Mouse (Mus musculus): Measurements from ENCODE around the gene Gmip. TPM values are rescaled to one million over a fixed set of nuclear protein-coding genes. Genes with fewer than 3 reads are reported as not detected.

The Gmip gene
- polyA plus RNA-seq, 1 experiment from 2014 or later, result 7.5 TPM

DNA sequence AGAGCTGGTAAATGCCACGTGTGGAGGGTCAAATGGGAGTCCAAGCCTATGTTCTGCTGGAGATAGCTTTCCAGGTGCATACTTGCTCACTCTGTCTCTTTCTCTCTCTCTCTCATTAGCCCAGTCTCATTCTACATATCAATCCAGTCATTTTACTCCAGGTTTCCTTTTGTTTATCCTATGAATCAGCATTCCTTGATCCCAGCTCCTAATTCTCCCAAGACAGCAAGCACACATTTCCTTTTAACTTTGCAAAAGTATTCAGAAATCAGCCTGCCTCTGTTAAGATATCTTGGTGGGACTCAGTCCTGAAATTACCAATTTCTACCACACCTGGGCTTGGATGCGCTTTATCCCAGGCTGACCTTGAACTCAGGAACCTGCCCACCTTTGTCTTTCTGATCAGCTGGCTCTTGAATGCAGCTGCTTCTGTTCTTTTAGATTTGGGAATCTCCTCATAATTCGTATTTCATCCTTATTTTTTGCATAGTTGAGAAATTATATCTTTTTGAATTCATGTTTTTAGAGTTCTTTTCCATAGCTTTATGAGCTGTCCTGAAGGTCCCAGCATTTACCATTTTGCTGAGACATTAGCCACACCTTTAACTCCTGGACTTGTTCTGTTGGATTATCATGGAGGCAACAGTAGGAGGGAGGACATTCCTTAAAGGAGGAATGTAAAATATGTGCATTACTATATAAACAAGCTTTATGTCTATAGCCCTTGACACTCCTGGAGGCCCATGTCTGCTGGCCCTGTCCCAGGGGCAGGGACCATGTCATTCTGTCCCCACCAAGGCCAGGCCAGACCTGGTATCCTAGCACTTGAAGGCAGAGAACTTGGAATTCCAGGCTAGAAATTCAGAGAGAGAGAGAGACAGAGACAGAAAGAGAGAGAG, 38.9 kb downstream of the Gmip start:
- no peak for TF ChIP-seq CTCF (IDR thresholded peaks at IDR 0.05; ENCODE audit: low read depth)
- H3K9ac ChIP-seq (ENCODE audit: low read depth, low read length), result no peak overlapping the region
- 65% methylated on average over 3 of the region's 3 CpGs for WGBS
- no peak for ATAC-seq
- no peak overlapping the region for H3K4me2 ChIP-seq (replicated peaks; ENCODE audit: low read depth)
- H3K9me3 ChIP-seq (ENCODE audit: control insufficient read depth), result no peaks in the 10 kb centered on the region
- H3K36me3 ChIP-seq (ENCODE audit: control insufficient read depth, insufficient read depth), result no peaks in the 10 kb centered on the region
- no peak overlapping the region for H3K4me3 ChIP-seq (ENCODE audit: low read depth, low read length)
- no peak overlapping the region for H3K27ac ChIP-seq (ENCODE audit: low read depth, low read length)
- H3K4me1 ChIP-seq (replicated peaks; ENCODE audit: control insufficient read depth, insufficient read depth, low read length), result no peaks in the 10 kb centered on the region
- H3K27me3 ChIP-seq (replicated peaks; ENCODE audit: control insufficient read depth, insufficient read depth, low read length), result no peaks in the 10 kb centered on the region

DNA sequence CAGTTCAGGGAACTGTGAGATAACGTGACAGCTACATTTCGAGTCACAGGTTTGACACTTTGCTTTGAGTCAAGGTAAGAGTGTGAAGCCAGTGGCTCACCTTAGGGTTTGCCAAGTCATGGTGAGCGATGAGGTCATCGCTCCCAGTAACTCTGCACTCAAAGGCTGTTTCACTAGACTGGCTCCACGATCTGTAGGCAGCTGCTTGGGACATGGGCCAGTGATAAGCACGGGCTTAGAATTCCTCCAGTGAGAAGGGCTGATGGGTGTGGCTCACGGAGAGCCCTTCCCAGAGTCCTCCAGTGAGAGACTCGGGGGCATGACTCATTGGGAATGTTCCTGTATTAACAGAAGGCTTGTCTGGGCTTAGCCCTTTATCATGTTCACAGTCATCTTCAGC, 40.5 kb downstream of the Gmip start:
- peak; percentile 93 for ATAC-seq
- Histone ChIP-seq H3K9me3 (ENCODE audit: control insufficient read depth) (no peaks in the 10 kb centered on the region), H3K36me3 (ENCODE audit: control insufficient read depth, insufficient read depth) (no peaks in the 10 kb centered on the region), H3K4me3 (ENCODE audit: low read depth, low read length) (no peak overlapping the region), H3K4me1 (replicated peaks; ENCODE audit: control insufficient read depth, insufficient read depth, low read length) (no peaks in the 10 kb centered on the region), H3K27me3 (replicated peaks; ENCODE audit: control insufficient read depth, insufficient read depth, low read length) (no peaks in the 10 kb centered on the region), H3K4me2 (replicated peaks; ENCODE audit: low read depth) (no peak overlapping the region), H3K9ac (ENCODE audit: low read depth, low read length) (no peak overlapping the region), H3K27ac (ENCODE audit: low read depth, low read length) (no peak overlapping the region)
- TF ChIP-seq CTCF (IDR thresholded peaks at IDR 0.05; ENCODE audit: low read depth), result no peak
- 49% methylated on average over 8 of the region's 8 CpGs for WGBS

DNA sequence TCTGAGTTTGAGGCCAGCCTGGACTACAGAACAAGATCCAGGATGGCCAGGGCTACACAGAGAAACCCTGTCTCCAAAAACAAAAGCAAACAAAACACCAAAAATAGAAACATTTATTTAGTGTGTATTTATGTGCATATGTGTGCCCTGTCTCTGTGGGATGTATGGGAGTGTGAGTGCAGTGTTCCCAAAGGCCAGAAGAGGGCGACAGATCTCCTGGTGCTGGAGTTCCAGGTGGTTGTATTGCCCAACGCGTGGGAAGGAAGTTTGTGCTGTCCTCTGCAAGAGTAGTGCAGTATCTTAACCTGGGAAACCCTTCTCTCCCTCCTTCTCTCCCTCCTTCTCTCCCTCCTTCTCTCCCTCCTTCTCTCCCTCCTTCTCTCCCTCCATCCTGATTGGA, 41.4 kb downstream of the Gmip start:
- 44% methylated on average over 3 of the region's 3 CpGs for WGBS
- peak; percentile 67 for TF ChIP-seq CTCF (IDR thresholded peaks at IDR 0.05; ENCODE audit: low read depth)
- Histone ChIP-seq H3K27me3 (replicated peaks; ENCODE audit: control insufficient read depth, insufficient read depth, low read length) (no peaks in the 10 kb centered on the region), H3K9me3 (ENCODE audit: control insufficient read depth) (no peaks in the 10 kb centered on the region), H3K4me3 (ENCODE audit: low read depth, low read length) (no peak overlapping the region), H3K27ac (ENCODE audit: low read depth, low read length) (no peak overlapping the region), H3K9ac (ENCODE audit: low read depth, low read length) (no peak overlapping the region), H3K4me1 (replicated peaks; ENCODE audit: control insufficient read depth, insufficient read depth, low read length) (no peaks in the 10 kb centered on the region), H3K36me3 (ENCODE audit: control insufficient read depth, insufficient read depth) (no peaks in the 10 kb centered on the region), H3K4me2 (replicated peaks; ENCODE audit: low read depth) (no peak overlapping the region)
- ATAC-seq, result no peak

DNA sequence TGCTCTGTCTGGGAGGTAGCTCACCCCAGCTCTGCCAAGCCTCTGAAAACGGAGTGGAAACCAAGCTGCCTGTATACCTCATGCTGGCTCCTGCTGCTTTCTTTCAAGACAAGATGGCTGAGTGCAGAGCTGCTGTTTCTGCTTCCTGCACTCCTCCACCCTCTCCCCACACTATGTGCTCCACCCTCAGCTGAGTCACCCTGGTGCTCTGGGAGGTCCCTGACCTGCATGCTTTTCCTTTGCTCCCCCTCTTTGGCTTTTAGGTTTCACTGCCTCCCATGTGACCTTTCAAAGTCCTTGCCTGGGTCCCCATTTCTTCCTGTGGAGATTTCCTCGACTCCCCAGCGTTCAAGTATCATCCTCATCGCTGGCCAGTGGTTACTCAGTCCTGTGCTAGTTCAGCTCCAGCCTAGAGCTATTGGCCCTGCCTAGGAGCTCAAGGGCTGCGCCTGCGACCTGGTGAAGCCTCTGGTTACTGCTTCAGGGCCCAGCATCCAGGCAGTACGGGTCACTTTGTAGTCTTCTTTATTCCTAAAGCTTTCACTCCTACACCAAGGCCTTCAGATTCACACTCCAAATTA, 42.5 kb downstream of the Gmip start:
- H3K27me3 ChIP-seq (replicated peaks; ENCODE audit: control insufficient read depth, insufficient read depth, low read length), result no peaks in the 10 kb centered on the region
- H3K4me2 ChIP-seq (replicated peaks; ENCODE audit: low read depth), result no peak overlapping the region
- no peaks in the 10 kb centered on the region for H3K36me3 ChIP-seq (ENCODE audit: control insufficient read depth, insufficient read depth)
- no peak for ATAC-seq
- no peaks in the 10 kb centered on the region for H3K9me3 ChIP-seq (ENCODE audit: control insufficient read depth)
- 76% methylated on average over 7 of the region's 7 CpGs for WGBS
- H3K4me3 ChIP-seq (ENCODE audit: low read depth, low read length), result no peak overlapping the region
- no peak for TF ChIP-seq CTCF (IDR thresholded peaks at IDR 0.05; ENCODE audit: low read depth)
- no peak overlapping the region for H3K9ac ChIP-seq (ENCODE audit: low read depth, low read length)
- H3K4me1 ChIP-seq (replicated peaks; ENCODE audit: control insufficient read depth, insufficient read depth, low read length), result no peaks in the 10 kb centered on the region
- no peak overlapping the region for H3K27ac ChIP-seq (ENCODE audit: low read depth, low read length)

DNA sequence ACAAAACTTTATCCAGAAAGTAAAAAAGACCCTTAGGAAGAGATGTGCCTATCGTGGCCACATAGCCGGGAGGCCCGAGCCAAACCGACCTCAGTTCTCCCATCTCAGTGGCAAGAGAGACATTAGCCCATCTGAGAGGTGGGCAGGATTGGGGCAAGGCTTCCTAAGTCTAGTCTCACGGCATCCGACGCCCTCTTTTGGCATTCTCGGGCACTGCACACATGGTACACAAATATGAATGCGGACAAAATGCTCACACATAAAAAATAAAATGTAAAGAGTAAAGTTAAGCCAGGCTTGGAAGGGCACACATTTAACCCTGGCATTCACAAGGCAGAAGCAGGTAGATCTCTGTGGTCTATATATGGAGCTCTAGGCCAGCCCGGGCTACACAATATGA, 45.4 kb downstream of the Gmip start:
- no peak for ATAC-seq
- Histone ChIP-seq H3K27me3 (replicated peaks; ENCODE audit: control insufficient read depth, insufficient read depth, low read length) (no peaks in the 10 kb centered on the region), H3K4me3 (ENCODE audit: low read depth, low read length) (no peak overlapping the region), H3K4me1 (replicated peaks; ENCODE audit: control insufficient read depth, insufficient read depth, low read length) (no peaks in the 10 kb centered on the region), H3K9me3 (ENCODE audit: control insufficient read depth) (no peaks in the 10 kb centered on the region), H3K36me3 (ENCODE audit: control insufficient read depth, insufficient read depth) (no peaks in the 10 kb centered on the region), H3K4me2 (replicated peaks; ENCODE audit: low read depth) (no peak overlapping the region), H3K27ac (ENCODE audit: low read depth, low read length) (no peak overlapping the region), H3K9ac (ENCODE audit: low read depth, low read length) (no peak overlapping the region)
- no peak for TF ChIP-seq CTCF (IDR thresholded peaks at IDR 0.05; ENCODE audit: low read depth)
- 91% methylated on average over 10 of the region's 10 CpGs for WGBS

DNA sequence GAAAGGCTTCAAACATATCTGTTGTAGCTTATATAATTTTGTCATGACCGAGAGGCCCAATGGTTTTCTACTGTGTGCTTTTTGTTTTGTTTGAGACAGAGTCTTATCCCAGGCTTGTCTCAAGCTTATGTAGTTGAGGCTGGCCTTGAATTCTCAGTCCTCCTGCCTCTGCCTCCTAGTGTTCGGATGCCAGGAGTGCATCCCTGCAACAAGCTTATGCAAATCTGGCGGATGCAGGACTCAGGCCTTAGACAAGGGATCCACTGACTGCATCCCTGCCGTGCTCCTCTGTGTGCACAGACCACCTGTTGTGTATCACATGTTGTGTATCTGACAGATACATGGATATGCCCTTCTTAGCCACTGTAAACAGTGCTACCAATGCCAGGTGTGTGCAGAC, 52.3 kb downstream of the Gmip start:
- Histone ChIP-seq H3K27me3 (replicated peaks; ENCODE audit: control insufficient read depth, insufficient read depth, low read length) (no peaks in the 10 kb centered on the region), H3K36me3 (ENCODE audit: control insufficient read depth, insufficient read depth) (no peaks in the 10 kb centered on the region), H3K4me1 (replicated peaks; ENCODE audit: control insufficient read depth, insufficient read depth, low read length) (no peaks in the 10 kb centered on the region), H3K9me3 (ENCODE audit: control insufficient read depth) (no peaks in the 10 kb centered on the region), H3K4me3 (ENCODE audit: low read depth, low read length) (no peak overlapping the region), H3K27ac (ENCODE audit: low read depth, low read length) (no peak overlapping the region), H3K9ac (ENCODE audit: low read depth, low read length) (no peak overlapping the region), H3K4me2 (replicated peaks; ENCODE audit: low read depth) (no peak overlapping the region)
- TF ChIP-seq CTCF (IDR thresholded peaks at IDR 0.05; ENCODE audit: low read depth), result peak; percentile 60
- 62% methylated on average over 4 of the region's 4 CpGs for WGBS
- ATAC-seq, result no peak

Data from intestine, postnatal 0 days (tissue).